Mouse (Mus musculus): Measurements from ENCODE around the gene Klkb1. TPM values are rescaled to one million over a fixed set of nuclear protein-coding genes. Genes with fewer than 3 reads are reported as not detected.

Gene Klkb1
- polyA plus RNA-seq, 1 experiment from 2014 or later, result 0.44 TPM

DNA sequence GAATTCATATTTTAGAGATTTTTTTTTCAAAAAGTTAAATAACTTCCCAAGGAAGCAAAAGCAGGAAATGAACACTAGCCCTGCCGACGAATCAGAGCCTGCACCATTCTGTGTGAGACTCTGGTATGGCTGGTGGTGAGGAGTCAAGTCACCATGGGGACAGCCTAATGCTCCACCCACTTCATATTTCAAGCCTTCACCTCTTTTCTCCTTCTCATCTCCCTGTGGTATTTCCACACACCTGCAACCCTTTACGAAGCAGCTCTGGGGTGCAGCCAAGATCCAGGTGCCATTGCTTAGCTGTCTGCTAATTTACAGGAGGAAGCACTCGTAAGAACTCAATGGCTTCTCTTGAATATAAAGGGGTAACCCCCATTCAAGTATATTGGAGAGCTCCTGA lies 16.3 kb upstream of the Klkb1 start:
- Histone ChIP-seq H3K4me2 (no peak overlapping the region), H3K27ac (no peak overlapping the region), H3K9ac (no peak overlapping the region), H3K4me1 (no peaks in the 10 kb centered on the region), H3K4me3 (replicated peaks) (no peak overlapping the region), H3K27me3 (replicated peaks) (no peaks in the 10 kb centered on the region), H3K9me3 (no peaks in the 10 kb centered on the region), H3K36me3 (no peaks in the 10 kb centered on the region)
- 77% methylated on average over 4 of the region's 4 CpGs for WGBS
- ATAC-seq (ENCODE audit: insufficient read depth, low FRiP score, low read depth), result no peak

DNA sequence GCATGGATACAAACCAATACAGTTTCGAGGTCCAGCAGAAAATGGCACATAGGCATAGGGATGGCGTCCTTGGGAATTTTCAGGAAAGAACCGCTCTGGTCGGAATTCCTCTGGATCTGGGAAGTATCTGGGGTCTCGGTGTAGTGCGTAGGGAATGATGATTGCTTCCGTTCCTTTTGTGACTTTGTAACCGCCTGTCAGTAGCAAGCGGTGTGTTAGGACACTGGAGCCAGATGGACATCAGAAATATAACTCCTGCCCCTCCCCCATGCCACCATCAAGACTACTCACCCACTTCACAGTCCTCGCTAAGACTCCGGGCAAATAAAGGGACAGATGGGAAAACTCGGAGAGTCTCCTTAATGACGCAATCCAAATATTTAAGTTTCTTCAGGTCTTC lies 13.7 kb upstream of the Klkb1 start, which contains the start of gene Gm45753:
Gene Gm45753, minus strand, starts transcription at position 101 of the 400 bp plus-strand sequence.
- no peak within 1 kb of the TSS for H3K27ac ChIP-seq
- no peak for ATAC-seq (ENCODE audit: insufficient read depth, low FRiP score, low read depth)
- no peak within 1 kb of the TSS for H3K9ac ChIP-seq
- WGBS, result 80% methylated on average over 13 of the region's 13 CpGs
- H3K4me1 ChIP-seq, result no peaks in the 10 kb centered on the region
- no peak within 1 kb of the TSS for H3K4me2 ChIP-seq
- H3K9me3 ChIP-seq, result no peaks in the 10 kb centered on the region
- H3K4me3 ChIP-seq (replicated peaks), result no peak within 1 kb of the TSS
- H3K27me3 ChIP-seq (replicated peaks), result no peaks in the 10 kb centered on the region
- H3K36me3 ChIP-seq, result no peaks in the 10 kb centered on the region

DNA sequence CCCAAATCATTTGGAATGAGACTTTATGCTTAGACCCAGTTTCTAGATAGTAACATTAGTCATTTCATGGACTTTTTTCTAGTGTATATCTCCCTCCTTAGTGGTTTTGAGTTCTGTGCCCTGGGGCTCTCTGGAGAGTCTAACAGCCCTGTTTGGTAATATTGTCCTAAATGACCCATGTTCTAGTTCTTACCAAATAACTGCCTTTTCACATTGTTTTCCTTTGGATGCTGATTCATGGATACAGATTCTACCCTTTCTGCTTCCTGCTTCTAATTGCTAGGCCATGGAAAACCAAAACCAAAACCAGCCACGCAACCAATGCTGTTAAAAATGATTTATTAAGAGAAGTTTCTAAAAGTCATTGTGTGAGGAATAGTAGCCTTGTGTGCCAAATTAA lies 10.8 kb upstream of the Klkb1 start:
- H3K9ac ChIP-seq, result no peak overlapping the region
- no peaks in the 10 kb centered on the region for H3K27me3 ChIP-seq (replicated peaks)
- H3K9me3 ChIP-seq, result no peaks in the 10 kb centered on the region
- H3K4me3 ChIP-seq (replicated peaks), result no peak overlapping the region
- no peak overlapping the region for H3K27ac ChIP-seq
- no peak overlapping the region for H3K4me2 ChIP-seq
- WGBS, result 76% methylated on average over 1 of the region's 1 CpGs
- ATAC-seq (ENCODE audit: insufficient read depth, low FRiP score, low read depth), result no peak
- H3K36me3 ChIP-seq, result no peaks in the 10 kb centered on the region
- H3K4me1 ChIP-seq, result no peaks in the 10 kb centered on the region

DNA sequence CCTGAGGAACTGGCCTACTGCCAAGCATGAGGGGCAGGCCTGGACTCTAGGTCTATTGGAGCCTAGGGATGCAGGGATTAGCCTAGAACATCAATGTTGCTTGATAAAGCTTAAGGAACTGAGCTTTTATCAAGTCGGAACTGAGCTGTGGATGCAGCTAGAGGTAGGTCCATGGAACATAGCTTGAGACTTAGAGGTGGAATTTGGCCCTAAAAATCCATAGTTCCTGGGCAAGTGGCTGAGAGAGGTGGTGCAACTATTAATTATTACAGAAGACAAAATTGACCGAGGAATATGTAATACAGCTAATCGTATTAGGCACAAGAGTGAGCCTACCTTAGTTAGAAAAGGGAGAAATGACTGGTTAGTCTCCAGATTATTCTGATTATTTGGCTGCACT lies 9.7 kb upstream of the Klkb1 start:
- no peaks in the 10 kb centered on the region for H3K27me3 ChIP-seq (replicated peaks)
- no peaks in the 10 kb centered on the region for H3K4me1 ChIP-seq
- no peak for ATAC-seq (ENCODE audit: insufficient read depth, low FRiP score, low read depth)
- WGBS, result 89% methylated on average over 3 of the region's 3 CpGs
- H3K9ac ChIP-seq, result no peak overlapping the region
- no peak overlapping the region for H3K27ac ChIP-seq
- H3K4me3 ChIP-seq (replicated peaks), result no peak overlapping the region
- H3K36me3 ChIP-seq, result no peaks in the 10 kb centered on the region
- H3K9me3 ChIP-seq, result no peaks in the 10 kb centered on the region
- no peak overlapping the region for H3K4me2 ChIP-seq

DNA sequence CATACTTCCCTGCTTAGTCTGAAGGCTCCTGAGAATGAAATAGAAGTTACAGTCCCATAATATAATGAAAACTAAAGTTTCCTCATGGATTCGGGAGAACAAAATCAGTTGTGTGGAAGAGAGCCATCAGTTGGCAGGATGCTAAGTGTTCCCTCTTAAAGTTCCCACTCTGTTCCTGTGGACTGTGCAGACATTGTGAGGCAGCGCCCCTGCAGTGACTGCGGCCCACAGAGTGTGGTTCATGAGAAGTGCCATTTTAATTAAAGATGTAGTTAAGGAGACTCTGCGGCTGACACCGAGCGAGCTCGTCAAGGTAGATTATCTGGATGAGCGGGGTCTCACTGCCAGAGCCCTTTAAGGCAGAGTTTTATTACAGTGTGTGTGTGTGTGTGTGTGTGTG lies 7.7 kb upstream of the Klkb1 start:
- H3K36me3 ChIP-seq, result no peaks in the 10 kb centered on the region
- no peaks in the 10 kb centered on the region for H3K27me3 ChIP-seq (replicated peaks)
- H3K4me3 ChIP-seq (replicated peaks), result no peak overlapping the region
- no peak overlapping the region for H3K27ac ChIP-seq
- no peak for ATAC-seq (ENCODE audit: insufficient read depth, low FRiP score, low read depth)
- H3K4me1 ChIP-seq, result no peaks in the 10 kb centered on the region
- H3K9me3 ChIP-seq, result no peaks in the 10 kb centered on the region
- 83% methylated on average over 8 of the region's 8 CpGs for WGBS
- H3K9ac ChIP-seq, result no peak overlapping the region
- H3K4me2 ChIP-seq, result no peak overlapping the region

DNA sequence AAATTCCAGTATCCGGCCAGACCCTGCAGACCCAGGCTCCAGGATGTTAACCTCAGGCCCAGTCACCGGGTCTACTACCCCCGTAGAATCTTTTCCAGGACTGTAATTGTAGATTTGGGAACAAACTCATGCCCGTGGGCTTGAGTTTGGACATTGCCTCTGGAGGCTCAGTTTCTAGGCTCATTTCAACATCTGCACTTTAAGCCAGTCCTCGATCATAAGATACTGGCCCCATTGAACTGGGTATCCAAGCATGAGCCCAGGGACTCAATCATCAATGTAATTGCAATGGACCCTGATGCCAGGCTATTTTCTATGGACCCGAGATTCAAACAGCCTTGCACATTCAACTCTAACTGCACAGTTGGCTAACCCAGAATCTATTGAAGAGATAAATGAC lies 617 bp upstream of the Klkb1 start:
- Histone ChIP-seq H3K27ac (no peak overlapping the region), H3K9ac (no peak overlapping the region), H3K36me3 (no peaks in the 10 kb centered on the region), H3K4me1 (no peaks in the 10 kb centered on the region), H3K9me3 (no peaks in the 10 kb centered on the region), H3K4me3 (replicated peaks) (no peak overlapping the region), H3K27me3 (replicated peaks) (no peaks in the 10 kb centered on the region), H3K4me2 (no peak overlapping the region)
- 89% methylated on average over 6 of the region's 6 CpGs for WGBS
- no peak for ATAC-seq (ENCODE audit: insufficient read depth, low FRiP score, low read depth)

DNA sequence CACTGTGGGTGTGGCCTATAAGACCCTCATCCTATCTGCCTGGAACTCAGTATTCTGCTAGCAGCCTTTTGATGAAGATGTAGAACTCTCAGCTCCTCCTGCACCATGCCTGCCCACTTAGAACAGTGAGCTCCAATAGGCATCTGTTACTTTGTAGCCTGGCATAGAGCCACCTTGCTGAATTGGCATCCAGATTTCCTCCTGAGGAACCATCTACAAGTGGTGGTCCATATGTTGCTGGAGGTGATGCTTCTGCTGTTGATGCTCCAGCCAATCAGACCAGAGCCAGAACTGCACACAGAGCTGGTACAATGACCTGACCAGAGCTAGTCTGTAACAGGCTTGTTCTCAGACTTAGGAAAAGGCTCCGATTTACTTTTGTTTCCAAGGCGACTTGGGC lies 2.9 kb downstream of the Klkb1 start:
- Histone ChIP-seq H3K27me3 (replicated peaks) (no peaks in the 10 kb centered on the region), H3K4me3 (replicated peaks) (no peak overlapping the region), H3K4me2 (no peak overlapping the region), H3K36me3 (no peaks in the 10 kb centered on the region), H3K9ac (no peak overlapping the region), H3K9me3 (no peaks in the 10 kb centered on the region), H3K4me1 (no peaks in the 10 kb centered on the region), H3K27ac (no peak overlapping the region)
- ATAC-seq (ENCODE audit: insufficient read depth, low FRiP score, low read depth), result no peak
- 85% methylated on average over 2 of the region's 2 CpGs for WGBS

DNA sequence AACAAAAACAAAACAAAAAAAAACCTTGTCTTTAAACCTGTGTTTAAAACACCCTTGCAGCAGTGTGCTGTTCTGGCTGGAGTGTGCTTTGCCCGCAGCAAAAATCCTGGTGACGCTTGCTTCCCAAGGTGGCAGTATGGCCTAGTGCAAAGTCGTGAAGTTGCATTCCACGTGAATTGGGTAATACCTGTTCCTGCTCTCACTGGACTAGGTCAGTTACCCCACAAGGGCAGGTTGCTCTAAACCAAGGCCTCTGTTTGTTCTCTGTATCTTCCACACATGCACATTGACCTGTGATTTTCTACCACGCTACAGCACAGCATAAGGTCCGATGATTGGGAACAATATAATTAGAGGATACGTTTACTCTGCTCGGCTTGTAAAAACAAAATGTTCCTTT lies 13.0 kb downstream of the Klkb1 start:
- no peaks in the 10 kb centered on the region for H3K9me3 ChIP-seq
- no peak overlapping the region for H3K4me3 ChIP-seq (replicated peaks)
- no peak overlapping the region for H3K27ac ChIP-seq
- H3K4me2 ChIP-seq, result no peak overlapping the region
- no peaks in the 10 kb centered on the region for H3K27me3 ChIP-seq (replicated peaks)
- 71% methylated on average over 8 of the region's 8 CpGs for WGBS
- no peak for ATAC-seq (ENCODE audit: insufficient read depth, low FRiP score, low read depth)
- no peak overlapping the region for H3K9ac ChIP-seq
- H3K4me1 ChIP-seq, result no peaks in the 10 kb centered on the region
- H3K36me3 ChIP-seq, result no peaks in the 10 kb centered on the region

DNA sequence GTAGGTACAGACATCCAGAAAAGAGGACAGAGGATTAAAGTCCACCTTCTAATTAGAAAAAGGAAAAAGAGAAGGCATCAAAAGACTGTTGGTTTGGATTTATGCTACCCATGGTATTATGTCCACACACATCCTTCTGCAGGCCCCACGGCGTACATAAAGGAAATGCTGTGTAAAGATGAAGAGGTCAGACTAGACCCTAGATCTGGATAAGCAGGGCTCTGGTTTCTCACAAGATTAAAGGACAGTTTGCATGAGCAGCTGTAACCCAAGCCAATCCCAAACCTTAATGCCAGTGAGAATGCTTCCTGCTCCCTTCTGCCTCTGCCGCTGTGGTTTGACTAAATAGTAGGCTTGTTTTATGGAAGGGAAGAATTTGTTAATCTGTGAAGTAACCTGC lies 17.2 kb downstream of the Klkb1 start:
- 51% methylated on average over 3 of the region's 3 CpGs for WGBS
- H3K27ac ChIP-seq, result no peak overlapping the region
- H3K4me3 ChIP-seq (replicated peaks), result no peak overlapping the region
- H3K27me3 ChIP-seq (replicated peaks), result no peaks in the 10 kb centered on the region
- H3K9ac ChIP-seq, result no peak overlapping the region
- no peaks in the 10 kb centered on the region for H3K9me3 ChIP-seq
- no peak overlapping the region for H3K4me2 ChIP-seq
- no peak for ATAC-seq (ENCODE audit: insufficient read depth, low FRiP score, low read depth)
- no peaks in the 10 kb centered on the region for H3K36me3 ChIP-seq
- no peaks in the 10 kb centered on the region for H3K4me1 ChIP-seq

DNA sequence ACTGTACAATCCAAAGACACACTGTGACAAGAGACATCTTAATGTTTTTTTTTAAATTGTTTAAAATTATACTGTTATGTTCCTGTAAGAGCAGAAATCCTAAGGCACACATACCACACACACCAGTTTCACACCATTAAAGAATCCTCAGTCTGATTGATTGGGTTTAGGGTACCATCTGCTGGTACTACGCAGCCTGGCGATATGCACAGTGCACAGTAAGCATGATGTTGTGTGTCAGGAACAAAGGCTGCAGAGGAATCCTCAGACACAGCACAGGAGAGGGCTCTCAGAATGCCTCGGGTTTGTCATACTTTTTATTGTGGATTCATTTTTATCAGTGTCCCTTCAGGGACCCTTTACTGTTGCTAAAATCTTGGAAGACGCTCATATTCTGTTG lies 20.3 kb downstream of the Klkb1 start:
- ATAC-seq (ENCODE audit: insufficient read depth, low FRiP score, low read depth), result no peak
- Histone ChIP-seq H3K4me3 (replicated peaks) (no peak overlapping the region), H3K36me3 (no peaks in the 10 kb centered on the region), H3K4me2 (no peak overlapping the region), H3K4me1 (no peaks in the 10 kb centered on the region), H3K9ac (no peak overlapping the region), H3K27me3 (replicated peaks) (no peaks in the 10 kb centered on the region), H3K27ac (no peak overlapping the region), H3K9me3 (no peaks in the 10 kb centered on the region)
- 71% methylated on average over 4 of the region's 4 CpGs for WGBS

DNA sequence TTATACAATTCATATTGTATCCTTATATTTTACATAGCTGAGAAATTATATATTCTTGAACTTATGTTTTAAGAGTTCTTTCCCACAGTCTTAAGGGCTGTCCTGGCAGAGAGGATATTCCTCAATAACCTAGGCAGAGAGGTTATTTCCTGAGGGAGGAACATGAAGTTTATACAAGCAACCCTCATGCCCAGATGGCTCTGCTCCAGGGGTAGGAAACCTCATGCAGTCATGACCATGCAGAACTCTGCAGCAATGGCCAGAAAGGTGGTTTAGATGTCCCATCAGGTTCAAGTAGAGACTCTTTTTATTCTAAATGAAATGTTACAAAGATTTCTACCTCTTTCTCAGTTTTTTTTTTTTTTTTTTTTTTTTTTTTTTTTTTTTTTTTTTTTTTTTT lies 25.6 kb downstream of the Klkb1 start:
- no peaks in the 10 kb centered on the region for H3K27me3 ChIP-seq (replicated peaks)
- H3K27ac ChIP-seq, result no peak overlapping the region
- H3K9me3 ChIP-seq, result no peaks in the 10 kb centered on the region
- no peak overlapping the region for H3K4me3 ChIP-seq (replicated peaks)
- no peak overlapping the region for H3K4me2 ChIP-seq
- ATAC-seq (ENCODE audit: insufficient read depth, low FRiP score, low read depth), result no peak
- H3K9ac ChIP-seq, result no peak overlapping the region
- no peaks in the 10 kb centered on the region for H3K36me3 ChIP-seq
- no peaks in the 10 kb centered on the region for H3K4me1 ChIP-seq

DNA sequence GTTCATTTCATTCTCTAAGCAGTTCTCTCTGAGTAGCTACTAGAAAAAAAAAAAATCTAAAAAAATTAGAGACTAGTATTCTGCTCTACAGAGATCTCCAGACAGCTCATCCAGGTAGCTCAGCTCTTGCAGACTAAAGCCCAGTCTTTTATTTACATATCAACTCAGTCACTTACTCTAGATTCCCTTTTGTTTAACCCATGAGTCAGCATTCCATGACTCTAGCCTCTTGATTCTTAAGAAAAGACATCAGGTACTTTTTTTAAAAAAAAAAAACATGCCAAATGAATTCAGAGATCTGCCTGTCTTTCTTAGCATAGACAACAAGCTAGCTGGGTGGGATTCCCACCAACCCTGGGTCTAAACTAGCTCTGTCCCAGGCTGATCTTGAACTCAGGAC lies 26.2 kb downstream of the Klkb1 start:
- Histone ChIP-seq H3K27ac (no peak overlapping the region), H3K4me3 (replicated peaks) (no peak overlapping the region), H3K36me3 (no peaks in the 10 kb centered on the region), H3K27me3 (replicated peaks) (no peaks in the 10 kb centered on the region), H3K4me1 (no peaks in the 10 kb centered on the region), H3K9ac (no peak overlapping the region), H3K9me3 (no peaks in the 10 kb centered on the region), H3K4me2 (no peak overlapping the region)
- no peak for ATAC-seq (ENCODE audit: insufficient read depth, low FRiP score, low read depth)

DNA sequence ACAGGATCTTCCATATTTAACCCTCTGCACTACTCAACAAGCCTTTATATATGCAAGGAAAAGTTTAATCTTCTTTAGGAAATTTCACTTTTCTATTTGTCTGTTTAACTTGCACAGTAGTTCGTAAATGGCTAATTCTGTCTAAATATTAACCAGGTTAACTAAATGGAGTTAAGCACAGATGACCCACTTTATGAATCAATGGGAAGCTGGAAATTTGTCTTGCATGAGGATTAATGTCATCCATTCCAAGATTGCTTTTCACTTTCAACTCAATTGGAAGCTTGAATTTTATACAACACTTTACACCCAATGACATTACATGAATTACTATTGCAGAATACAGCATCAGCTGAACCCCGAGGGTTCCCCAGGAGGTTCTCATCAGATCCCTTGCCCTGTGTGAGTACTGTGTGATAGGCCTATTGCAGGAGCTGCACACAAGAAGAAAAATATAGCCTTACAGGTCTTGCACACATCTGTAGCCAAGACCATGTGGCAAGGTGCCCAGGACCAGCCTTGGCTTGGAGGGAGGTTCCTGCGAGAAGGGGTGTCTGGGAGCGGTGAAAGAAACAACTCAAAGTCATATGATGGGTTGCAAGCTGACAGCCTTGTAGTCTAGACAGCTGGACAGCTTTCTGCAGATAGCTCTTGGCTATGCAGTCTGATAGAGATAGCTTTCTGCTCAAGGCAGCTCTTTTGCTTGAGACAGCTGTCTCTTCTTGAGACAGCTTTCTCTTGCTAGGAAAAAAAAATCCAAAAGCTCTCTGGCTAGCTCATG lies 26.9 kb downstream of the Klkb1 start:
- H3K4me2 ChIP-seq, result no peak overlapping the region
- no peaks in the 10 kb centered on the region for H3K36me3 ChIP-seq
- WGBS, result 46% methylated on average over 4 of the region's 4 CpGs
- H3K27ac ChIP-seq, result no peak overlapping the region
- no peaks in the 10 kb centered on the region for H3K9me3 ChIP-seq
- H3K9ac ChIP-seq, result no peak overlapping the region
- ATAC-seq (ENCODE audit: insufficient read depth, low FRiP score, low read depth), result no peak; the same call in 1 of the 2 replicates
- no peak overlapping the region for H3K4me3 ChIP-seq (replicated peaks)
- no peaks in the 10 kb centered on the region for H3K4me1 ChIP-seq
- H3K27me3 ChIP-seq (replicated peaks), result no peaks in the 10 kb centered on the region
